Mouse (Mus musculus): ENCODE results near the gene Kctd18. TPM values are rescaled to one million over a fixed set of nuclear protein-coding genes. Genes with fewer than 3 reads are reported as not detected.
A peak's percentile ranks its signal among the peaks of the same experiment; 100 is the strongest.

The Kctd18 gene
- polyA plus RNA-seq, 1 experiment from 2014 or later: 24.8 TPM

- WGBS: 92% methylated on average over 3 of the region's 3 CpGs
- H3K4me3 ChIP-seq: no peak overlapping the region
- H3K36me3 ChIP-seq: no peaks in the 10 kb centered on the region
- H3K27me3 ChIP-seq: no peaks in the 10 kb centered on the region
- no peak for ATAC-seq (ENCODE audit: insufficient number of reproducible peaks, insufficient read depth, low FRiP score, low TSS enrichment)
- no peaks in the 10 kb centered on the region for H3K4me1 ChIP-seq
- H3K9ac ChIP-seq: no peak overlapping the region
- H3K4me2 ChIP-seq (replicated peaks): no peak overlapping the region
- H3K27ac ChIP-seq: no peak overlapping the region
- no peaks in the 10 kb centered on the region for H3K9me3 ChIP-seq
Measured at GRCm38 (mm10) chr1:57976860-57977259, 41.9 kb downstream of the Kctd18 start.

GRCm38 (mm10) chr1:57971588-57971987 lies 47.2 kb downstream of the Kctd18 start:
- H3K4me3 ChIP-seq: no peak overlapping the region
- WGBS: 76% methylated on average over 2 of the region's 2 CpGs
- no peaks in the 10 kb centered on the region for H3K27me3 ChIP-seq
- no peaks in the 10 kb centered on the region for H3K36me3 ChIP-seq
- H3K27ac ChIP-seq: no peak overlapping the region
- peaks cover 7% of the 10 kb centered on the region; the same call in 1 of the 2 replicates for H3K4me1 ChIP-seq
- H3K4me2 ChIP-seq (replicated peaks): no peak overlapping the region
- ATAC-seq (ENCODE audit: insufficient number of reproducible peaks, insufficient read depth, low FRiP score, low TSS enrichment): no peak
- no peaks in the 10 kb centered on the region for H3K9me3 ChIP-seq
- no peak overlapping the region for H3K9ac ChIP-seq

GRCm38 (mm10) chr1:57969327-57970271 lies 49.2 kb downstream of the Kctd18 start:
- Histone ChIP-seq H3K27ac (peak overlapping the region; percentile 78), H3K27me3 (no peaks in the 10 kb centered on the region), H3K4me1 (peaks cover 7% of the 10 kb centered on the region; the same call in 1 of the 2 replicates), H3K9ac (peak overlapping the region; percentile 87), H3K9me3 (no peaks in the 10 kb centered on the region), H3K4me3 (peak overlapping the region; percentile 78), H3K4me2 (replicated peaks) (peak overlapping the region; percentile 86), H3K36me3 (peaks cover 4% of the 10 kb centered on the region; the same call in 1 of the 2 replicates)
- WGBS: under 1% methylated on average over 65 of the region's 65 CpGs
- ATAC-seq (ENCODE audit: insufficient number of reproducible peaks, insufficient read depth, low FRiP score, low TSS enrichment): peak; percentile 94

GRCm38 (mm10) chr1:57955774-57956173 lies 63.0 kb downstream of the Kctd18 start:
- no peak overlapping the region for H3K4me2 ChIP-seq (replicated peaks)
- H3K27ac ChIP-seq: no peak overlapping the region
- H3K9ac ChIP-seq: no peak overlapping the region
- no peak overlapping the region for H3K4me3 ChIP-seq
- no peak for ATAC-seq (ENCODE audit: insufficient number of reproducible peaks, insufficient read depth, low FRiP score, low TSS enrichment)
- no peaks in the 10 kb centered on the region for H3K4me1 ChIP-seq
- H3K9me3 ChIP-seq: no peaks in the 10 kb centered on the region
- H3K36me3 ChIP-seq: peaks cover 32% of the 10 kb centered on the region
- no peaks in the 10 kb centered on the region for H3K27me3 ChIP-seq
- WGBS: 91% methylated on average over 1 of the region's 1 CpGs

- no peaks in the 10 kb centered on the region for H3K27me3 ChIP-seq
- H3K36me3 ChIP-seq: peaks cover 27% of the 10 kb centered on the region
- no peak for ATAC-seq (ENCODE audit: insufficient number of reproducible peaks, insufficient read depth, low FRiP score, low TSS enrichment)
- no peaks in the 10 kb centered on the region for H3K4me1 ChIP-seq
- no peaks in the 10 kb centered on the region for H3K9me3 ChIP-seq
- no peak overlapping the region for H3K4me3 ChIP-seq
- 89% methylated on average over 5 of the region's 5 CpGs for WGBS
- no peak overlapping the region for H3K9ac ChIP-seq
- no peak overlapping the region for H3K27ac ChIP-seq
- H3K4me2 ChIP-seq (replicated peaks): no peak overlapping the region
Measured at GRCm38 (mm10) chr1:57954376-57954765, 64.4 kb downstream of the Kctd18 start.

- H3K27me3 ChIP-seq: no peaks in the 10 kb centered on the region
- no peak overlapping the region for H3K9ac ChIP-seq
- ATAC-seq (ENCODE audit: insufficient number of reproducible peaks, insufficient read depth, low FRiP score, low TSS enrichment): no peak
- H3K4me1 ChIP-seq: peaks cover 3% of the 10 kb centered on the region; the same call in 1 of the 2 replicates
- H3K27ac ChIP-seq: no peak overlapping the region
- WGBS: 87% methylated on average over 16 of the region's 16 CpGs
- no peaks in the 10 kb centered on the region for H3K9me3 ChIP-seq
- peaks cover 21% of the 10 kb centered on the region for H3K36me3 ChIP-seq
- H3K4me3 ChIP-seq: no peak overlapping the region
- H3K4me2 ChIP-seq (replicated peaks): no peak overlapping the region
Measured at GRCm38 (mm10) chr1:57953586-57954375, 65.0 kb downstream of the Kctd18 start.

- Histone ChIP-seq H3K9me3 (no peaks in the 10 kb centered on the region), H3K4me3 (no peak overlapping the region), H3K27me3 (no peaks in the 10 kb centered on the region), H3K27ac (no peak overlapping the region), H3K4me1 (peaks cover 9% of the 10 kb centered on the region; the same call in 1 of the 2 replicates), H3K4me2 (replicated peaks) (no peak overlapping the region), H3K9ac (no peak overlapping the region), H3K36me3 (peaks cover 18% of the 10 kb centered on the region)
- ATAC-seq (ENCODE audit: insufficient number of reproducible peaks, insufficient read depth, low FRiP score, low TSS enrichment): no peak
- 93% methylated on average over 4 of the region's 4 CpGs for WGBS
Measured at GRCm38 (mm10) chr1:57952509-57952908, 66.2 kb downstream of the Kctd18 start.

GRCm38 (mm10) chr1:57949716-57950115 lies 69.0 kb downstream of the Kctd18 start:
- no peak overlapping the region for H3K9ac ChIP-seq
- H3K4me1 ChIP-seq: peaks cover 13% of the 10 kb centered on the region; the same call in 1 of the 2 replicates
- H3K36me3 ChIP-seq: peaks cover 6% of the 10 kb centered on the region
- no peak overlapping the region for H3K4me3 ChIP-seq
- 74% methylated on average over 5 of the region's 5 CpGs for WGBS
- no peaks in the 10 kb centered on the region for H3K27me3 ChIP-seq
- ATAC-seq (ENCODE audit: insufficient number of reproducible peaks, insufficient read depth, low FRiP score, low TSS enrichment): no peak
- H3K4me2 ChIP-seq (replicated peaks): no peak overlapping the region
- no peaks in the 10 kb centered on the region for H3K9me3 ChIP-seq
- H3K27ac ChIP-seq: no peak overlapping the region

GRCm38 (mm10) chr1:57949195-57949594 lies 69.6 kb downstream of the Kctd18 start:
- no peak overlapping the region for H3K27ac ChIP-seq
- no peaks in the 10 kb centered on the region for H3K9me3 ChIP-seq

GRCm38 (mm10) chr1:57947552-57948347 lies 71.0 kb downstream of the Kctd18 start:
- no peak overlapping the region for H3K9ac ChIP-seq
- no peak overlapping the region for H3K4me2 ChIP-seq (replicated peaks)
- no peaks in the 10 kb centered on the region for H3K27me3 ChIP-seq
- peak overlapping the region; percentile 36; the same call in 1 of the 2 replicates for H3K27ac ChIP-seq
- H3K9me3 ChIP-seq: no peaks in the 10 kb centered on the region
- no peak for ATAC-seq (ENCODE audit: insufficient number of reproducible peaks, insufficient read depth, low FRiP score, low TSS enrichment)
- H3K36me3 ChIP-seq: peaks cover 21% of the 10 kb centered on the region
- H3K4me1 ChIP-seq: peaks cover 13% of the 10 kb centered on the region; the same call in 1 of the 2 replicates
- WGBS: 10% methylated on average over 2 of the region's 2 CpGs
- no peak overlapping the region for H3K4me3 ChIP-seq

More at GRCm38 (mm10) chr1:57949195-57949594, 69.6 kb downstream of the Kctd18 start:
- Histone ChIP-seq H3K36me3 (peaks cover 7% of the 10 kb centered on the region), H3K4me1 (peaks cover 13% of the 10 kb centered on the region; the same call in 1 of the 2 replicates), H3K9ac (no peak overlapping the region), H3K4me3 (no peak overlapping the region), H3K27me3 (no peaks in the 10 kb centered on the region), H3K4me2 (replicated peaks) (no peak overlapping the region)
- ATAC-seq (ENCODE audit: insufficient number of reproducible peaks, insufficient read depth, low FRiP score, low TSS enrichment): no peak
- 3% methylated on average over 1 of the region's 1 CpGs for WGBS

GRCm38 (mm10) chr1:57942215-57942614 lies 76.5 kb downstream of the Kctd18 start:
- H3K9ac ChIP-seq: no peak overlapping the region
- peaks cover 6% of the 10 kb centered on the region for H3K4me1 ChIP-seq
- no peak overlapping the region for H3K4me2 ChIP-seq (replicated peaks)
- H3K27me3 ChIP-seq: no peaks in the 10 kb centered on the region
- WGBS: 59% methylated on average over 6 of the region's 6 CpGs
- no peak overlapping the region for H3K27ac ChIP-seq
- no peak for ATAC-seq (ENCODE audit: insufficient number of reproducible peaks, insufficient read depth, low FRiP score, low TSS enrichment)
- H3K9me3 ChIP-seq: no peaks in the 10 kb centered on the region
- H3K36me3 ChIP-seq: peaks cover 37% of the 10 kb centered on the region
- no peak overlapping the region for H3K4me3 ChIP-seq
